Mouse (Mus musculus): ENCODE measurements around the gene Kcnh1. TPM values are rescaled to one million over a fixed set of nuclear protein-coding genes. Genes with fewer than 3 reads are reported as not detected.

Kcnh1 gene
- polyA plus RNA-seq, 1 experiment from 2014 or later = 0.38 TPM

- Histone ChIP-seq H3K27me3 (ENCODE audit: control insufficient read depth, insufficient read depth, low read length) (no peaks in the 10 kb centered on the region), H3K36me3 (replicated peaks; ENCODE audit: control insufficient read depth, insufficient read depth, low read depth, low read length) (no peaks in the 10 kb centered on the region), H3K4me1 (ENCODE audit: control insufficient read depth, insufficient read depth, low read length) (no peaks in the 10 kb centered on the region), H3K4me3 (ENCODE audit: low read depth, low read length) (no peak overlapping the region), H3K4me2 (ENCODE audit: low read depth, low read length) (no peak overlapping the region), H3K27ac (replicated peaks; ENCODE audit: low read depth, low read length) (no peak overlapping the region), H3K9ac (replicated peaks; ENCODE audit: low read length) (no peak overlapping the region), H3K9me3 (replicated peaks; ENCODE audit: control insufficient read depth, low read length) (peaks cover 2% of the 10 kb centered on the region)
- ATAC-seq (replicated peaks; ENCODE audit: insufficient number of reproducible peaks, low FRiP score, low TSS enrichment, low read depth) (no peak), DNase-seq (ENCODE audit: low spot score) (no peak)
- 92% methylated on average over 8 of the region's 8 CpGs for WGBS
These were observed 136.5 kb downstream of the Kcnh1 start for GRCm38 (mm10) chr1:192327052-192327451.

- Histone ChIP-seq H3K4me2 (ENCODE audit: low read depth, low read length) (no peak overlapping the region), H3K4me3 (ENCODE audit: low read depth, low read length) (no peak overlapping the region), H3K27me3 (ENCODE audit: control insufficient read depth, insufficient read depth, low read length) (no peaks in the 10 kb centered on the region), H3K4me1 (ENCODE audit: control insufficient read depth, insufficient read depth, low read length) (no peaks in the 10 kb centered on the region), H3K27ac (replicated peaks; ENCODE audit: low read depth, low read length) (no peak overlapping the region), H3K9ac (replicated peaks; ENCODE audit: low read length) (no peak overlapping the region), H3K36me3 (replicated peaks; ENCODE audit: control insufficient read depth, insufficient read depth, low read depth, low read length) (no peaks in the 10 kb centered on the region), H3K9me3 (replicated peaks; ENCODE audit: control insufficient read depth, low read length) (peaks cover 4% of the 10 kb centered on the region)
- no peak for ATAC-seq (replicated peaks; ENCODE audit: insufficient number of reproducible peaks, low FRiP score, low TSS enrichment, low read depth)
- WGBS = 85% methylated on average over 6 of the region's 6 CpGs
- DNase-seq (ENCODE audit: low spot score) = no peak
These were observed 140.6 kb downstream of the Kcnh1 start for GRCm38 (mm10) chr1:192331207-192331606.

GRCm38 (mm10) chr1:192336029-192336428 lies 145.5 kb downstream of the Kcnh1 start:
- H3K9me3 ChIP-seq (replicated peaks; ENCODE audit: control insufficient read depth, low read length) = peaks cover 4% of the 10 kb centered on the region
- ATAC-seq (replicated peaks; ENCODE audit: insufficient number of reproducible peaks, low FRiP score, low TSS enrichment, low read depth) = no peak
- H3K27me3 ChIP-seq (ENCODE audit: control insufficient read depth, insufficient read depth, low read length) = no peaks in the 10 kb centered on the region
- H3K36me3 ChIP-seq (replicated peaks; ENCODE audit: control insufficient read depth, insufficient read depth, low read depth, low read length) = no peaks in the 10 kb centered on the region
- H3K9ac ChIP-seq (replicated peaks; ENCODE audit: low read length) = no peak overlapping the region
- H3K4me2 ChIP-seq (ENCODE audit: low read depth, low read length) = no peak overlapping the region
- 93% methylated on average over 5 of the region's 5 CpGs for WGBS
- no peaks in the 10 kb centered on the region for H3K4me1 ChIP-seq (ENCODE audit: control insufficient read depth, insufficient read depth, low read length)
- H3K4me3 ChIP-seq (ENCODE audit: low read depth, low read length) = no peak overlapping the region
- DNase-seq (ENCODE audit: low spot score) = no peak
- no peak overlapping the region for H3K27ac ChIP-seq (replicated peaks; ENCODE audit: low read depth, low read length)

- ATAC-seq (replicated peaks; ENCODE audit: insufficient number of reproducible peaks, low FRiP score, low TSS enrichment, low read depth) (no peak), DNase-seq (ENCODE audit: low spot score) (no peak)
- no peaks in the 10 kb centered on the region for H3K4me1 ChIP-seq (ENCODE audit: control insufficient read depth, insufficient read depth, low read length)
- no peak overlapping the region for H3K9ac ChIP-seq (replicated peaks; ENCODE audit: low read length)
- no peaks in the 10 kb centered on the region for H3K36me3 ChIP-seq (replicated peaks; ENCODE audit: control insufficient read depth, insufficient read depth, low read depth, low read length)
- WGBS = 85% methylated on average over 9 of the region's 9 CpGs
- H3K4me2 ChIP-seq (ENCODE audit: low read depth, low read length) = no peak overlapping the region
- H3K27me3 ChIP-seq (ENCODE audit: control insufficient read depth, insufficient read depth, low read length) = no peaks in the 10 kb centered on the region
- H3K4me3 ChIP-seq (ENCODE audit: low read depth, low read length) = no peak overlapping the region
- no peak overlapping the region for H3K27ac ChIP-seq (replicated peaks; ENCODE audit: low read depth, low read length)
- no peaks in the 10 kb centered on the region for H3K9me3 ChIP-seq (replicated peaks; ENCODE audit: control insufficient read depth, low read length)
These were observed 148.9 kb downstream of the Kcnh1 start for GRCm38 (mm10) chr1:192339361-192340077.

GRCm38 (mm10) chr1:192341774-192342173 lies 151.2 kb downstream of the Kcnh1 start:
- H3K4me1 ChIP-seq (ENCODE audit: control insufficient read depth, insufficient read depth, low read length) = no peaks in the 10 kb centered on the region
- no peaks in the 10 kb centered on the region for H3K9me3 ChIP-seq (replicated peaks; ENCODE audit: control insufficient read depth, low read length)
- H3K9ac ChIP-seq (replicated peaks; ENCODE audit: low read length) = no peak overlapping the region
- H3K36me3 ChIP-seq (replicated peaks; ENCODE audit: control insufficient read depth, insufficient read depth, low read depth, low read length) = no peaks in the 10 kb centered on the region
- DNase-seq (ENCODE audit: low spot score) = no peak
- 83% methylated on average over 4 of the region's 4 CpGs for WGBS
- ATAC-seq (replicated peaks; ENCODE audit: insufficient number of reproducible peaks, low FRiP score, low TSS enrichment, low read depth) = no peak
- H3K4me3 ChIP-seq (ENCODE audit: low read depth, low read length) = no peak overlapping the region
- H3K27ac ChIP-seq (replicated peaks; ENCODE audit: low read depth, low read length) = no peak overlapping the region
- H3K4me2 ChIP-seq (ENCODE audit: low read depth, low read length) = no peak overlapping the region
- no peaks in the 10 kb centered on the region for H3K27me3 ChIP-seq (ENCODE audit: control insufficient read depth, insufficient read depth, low read length)

GRCm38 (mm10) chr1:192343996-192344395 lies 153.4 kb downstream of the Kcnh1 start:
- Histone ChIP-seq H3K9ac (replicated peaks; ENCODE audit: low read length) (no peak overlapping the region), H3K27ac (replicated peaks; ENCODE audit: low read depth, low read length) (no peak overlapping the region), H3K4me1 (ENCODE audit: control insufficient read depth, insufficient read depth, low read length) (no peaks in the 10 kb centered on the region), H3K27me3 (ENCODE audit: control insufficient read depth, insufficient read depth, low read length) (no peaks in the 10 kb centered on the region), H3K4me2 (ENCODE audit: low read depth, low read length) (no peak overlapping the region), H3K4me3 (ENCODE audit: low read depth, low read length) (no peak overlapping the region), H3K36me3 (replicated peaks; ENCODE audit: control insufficient read depth, insufficient read depth, low read depth, low read length) (no peaks in the 10 kb centered on the region), H3K9me3 (replicated peaks; ENCODE audit: control insufficient read depth, low read length) (no peaks in the 10 kb centered on the region)
- no peak for ATAC-seq (replicated peaks; ENCODE audit: insufficient number of reproducible peaks, low FRiP score, low TSS enrichment, low read depth)
- WGBS = 89% methylated on average over 4 of the region's 4 CpGs
- DNase-seq (ENCODE audit: low spot score) = no peak

GRCm38 (mm10) chr1:192347327-192347726 lies 156.8 kb downstream of the Kcnh1 start:
- no peaks in the 10 kb centered on the region for H3K27me3 ChIP-seq (ENCODE audit: control insufficient read depth, insufficient read depth, low read length)
- no peak overlapping the region for H3K27ac ChIP-seq (replicated peaks; ENCODE audit: low read depth, low read length)
- H3K4me3 ChIP-seq (ENCODE audit: low read depth, low read length) = no peak overlapping the region
- H3K36me3 ChIP-seq (replicated peaks; ENCODE audit: control insufficient read depth, insufficient read depth, low read depth, low read length) = no peaks in the 10 kb centered on the region
- no peaks in the 10 kb centered on the region for H3K4me1 ChIP-seq (ENCODE audit: control insufficient read depth, insufficient read depth, low read length)
- no peak for DNase-seq (ENCODE audit: low spot score)
- no peak overlapping the region for H3K9ac ChIP-seq (replicated peaks; ENCODE audit: low read length)
- 64% methylated on average over 5 of the region's 5 CpGs for WGBS
- H3K9me3 ChIP-seq (replicated peaks; ENCODE audit: control insufficient read depth, low read length) = no peaks in the 10 kb centered on the region
- no peak overlapping the region for H3K4me2 ChIP-seq (ENCODE audit: low read depth, low read length)
- ATAC-seq (replicated peaks; ENCODE audit: insufficient number of reproducible peaks, low FRiP score, low TSS enrichment, low read depth) = no peak

- Histone ChIP-seq H3K4me2 (ENCODE audit: low read depth, low read length) (no peak overlapping the region), H3K27me3 (ENCODE audit: control insufficient read depth, insufficient read depth, low read length) (no peaks in the 10 kb centered on the region), H3K9me3 (replicated peaks; ENCODE audit: control insufficient read depth, low read length) (no peaks in the 10 kb centered on the region), H3K4me1 (ENCODE audit: control insufficient read depth, insufficient read depth, low read length) (no peaks in the 10 kb centered on the region), H3K9ac (replicated peaks; ENCODE audit: low read length) (no peak overlapping the region), H3K36me3 (replicated peaks; ENCODE audit: control insufficient read depth, insufficient read depth, low read depth, low read length) (no peaks in the 10 kb centered on the region), H3K4me3 (ENCODE audit: low read depth, low read length) (no peak overlapping the region), H3K27ac (replicated peaks; ENCODE audit: low read depth, low read length) (no peak overlapping the region)
- no peak for DNase-seq (ENCODE audit: low spot score)
- WGBS = 85% methylated on average over 3 of the region's 3 CpGs
- ATAC-seq (replicated peaks; ENCODE audit: insufficient number of reproducible peaks, low FRiP score, low TSS enrichment, low read depth) = no peak
These were observed 165.7 kb downstream of the Kcnh1 start for GRCm38 (mm10) chr1:192356231-192356630.
